Mouse (Mus musculus) CH12F3 (cell line): ENCODE measurements at regions not wholly inside any gene's neighbourhood (a gene's known extent, or its start where the extent isn't known, plus 50 kb on each side); places are given as distances from the start of the nearest gene placed in this dataset.

Experiments
- in situ Hi-C: fragments of 300-500 bp; cut with MboI; formaldehyde crosslinking; loops from 2 replicates; pipeline ENCODE4 v1.14.3; 2020; ENCODE audit warnings: low sequenced_read_pairs

DNA sequence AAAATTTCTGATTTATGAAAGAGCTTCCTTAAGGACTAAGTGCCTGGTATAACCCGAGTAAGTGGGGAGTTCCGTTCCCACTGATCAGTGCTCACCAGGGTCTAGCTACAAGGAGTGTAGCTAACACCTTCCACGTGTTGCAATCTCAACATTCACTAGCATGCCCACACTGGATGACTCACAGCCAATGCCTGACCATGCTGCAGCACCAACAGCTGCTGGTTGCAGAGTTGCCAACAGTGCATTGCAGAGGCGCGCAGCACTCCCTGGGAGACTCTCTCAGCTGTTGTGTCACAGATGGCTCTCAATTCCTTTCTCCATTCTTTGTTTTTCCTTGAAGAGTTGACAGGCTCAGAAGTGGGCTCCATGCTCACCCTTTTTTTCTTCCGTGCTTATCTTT lies 787.5 kb upstream of the Tenm3 start:
- in situ Hi-C loops: no loop called here

DNA sequence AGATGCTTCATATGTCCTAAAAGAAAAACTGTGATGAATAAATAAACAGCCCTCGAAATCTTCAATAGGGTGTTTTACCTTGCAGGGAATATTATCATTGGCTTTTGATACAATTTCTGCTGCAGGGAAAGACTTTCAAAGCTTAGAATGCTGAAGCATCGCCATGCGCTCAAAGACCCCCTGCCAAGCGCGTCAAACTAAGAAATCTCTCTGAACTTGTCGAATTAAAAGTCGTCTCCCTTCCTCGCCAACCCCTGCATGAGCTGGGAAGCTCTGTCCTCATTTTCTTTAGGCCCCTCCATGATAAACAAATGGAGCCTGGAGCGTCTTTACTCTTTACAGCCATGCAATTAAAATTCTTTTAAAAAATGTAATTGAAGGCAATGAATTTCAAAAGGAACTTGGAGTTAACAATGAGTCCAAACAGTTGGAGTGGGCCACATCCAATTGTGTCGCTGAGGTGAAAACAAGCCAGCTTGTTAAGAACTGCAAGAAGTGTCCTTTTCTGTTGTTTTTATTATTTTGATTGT lies 784.3 kb upstream of the Tenm3 start:
- in situ Hi-C loops: no loop called here

DNA sequence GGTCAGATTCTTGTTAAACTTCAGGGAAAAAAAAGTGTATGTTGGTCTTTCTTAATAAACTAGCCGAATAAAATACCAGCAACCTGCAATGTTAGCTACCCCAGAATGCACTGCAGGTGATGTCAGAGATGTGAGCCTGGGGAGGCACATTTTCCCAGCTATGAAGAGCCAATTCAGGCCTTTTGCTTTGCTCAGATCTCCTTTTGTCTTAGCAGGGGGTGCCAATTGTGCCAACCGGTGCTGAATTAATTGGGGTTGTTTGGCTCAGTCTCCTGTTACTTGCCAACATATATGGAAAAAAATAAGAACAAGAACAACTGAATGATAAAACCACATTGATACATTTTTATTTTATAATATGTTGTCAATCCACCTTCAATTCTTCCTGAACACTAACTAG lies 751.8 kb upstream of the Tenm3 start:
- in situ Hi-C loops: no loop called here

DNA sequence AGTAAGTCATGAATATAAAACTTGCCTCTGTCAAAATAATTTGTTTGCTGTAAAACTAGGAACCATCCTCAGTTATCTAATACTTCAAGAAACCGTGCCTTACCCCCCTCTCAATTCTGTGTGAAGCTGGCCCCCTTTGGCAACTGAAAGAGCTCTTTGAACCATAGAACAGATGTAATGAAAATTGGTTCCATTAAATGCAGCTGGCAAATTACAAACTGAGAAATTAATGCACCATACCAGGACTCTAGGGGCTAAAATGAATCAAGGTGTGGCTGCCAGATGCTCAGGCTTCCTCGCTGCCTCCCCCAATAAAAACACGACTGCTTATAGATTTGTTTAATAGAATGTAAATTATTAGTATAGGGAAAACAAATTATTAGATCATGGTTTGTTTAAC lies 723.7 kb upstream of the Tenm3 start:
- in situ Hi-C loops: no loop called here

DNA sequence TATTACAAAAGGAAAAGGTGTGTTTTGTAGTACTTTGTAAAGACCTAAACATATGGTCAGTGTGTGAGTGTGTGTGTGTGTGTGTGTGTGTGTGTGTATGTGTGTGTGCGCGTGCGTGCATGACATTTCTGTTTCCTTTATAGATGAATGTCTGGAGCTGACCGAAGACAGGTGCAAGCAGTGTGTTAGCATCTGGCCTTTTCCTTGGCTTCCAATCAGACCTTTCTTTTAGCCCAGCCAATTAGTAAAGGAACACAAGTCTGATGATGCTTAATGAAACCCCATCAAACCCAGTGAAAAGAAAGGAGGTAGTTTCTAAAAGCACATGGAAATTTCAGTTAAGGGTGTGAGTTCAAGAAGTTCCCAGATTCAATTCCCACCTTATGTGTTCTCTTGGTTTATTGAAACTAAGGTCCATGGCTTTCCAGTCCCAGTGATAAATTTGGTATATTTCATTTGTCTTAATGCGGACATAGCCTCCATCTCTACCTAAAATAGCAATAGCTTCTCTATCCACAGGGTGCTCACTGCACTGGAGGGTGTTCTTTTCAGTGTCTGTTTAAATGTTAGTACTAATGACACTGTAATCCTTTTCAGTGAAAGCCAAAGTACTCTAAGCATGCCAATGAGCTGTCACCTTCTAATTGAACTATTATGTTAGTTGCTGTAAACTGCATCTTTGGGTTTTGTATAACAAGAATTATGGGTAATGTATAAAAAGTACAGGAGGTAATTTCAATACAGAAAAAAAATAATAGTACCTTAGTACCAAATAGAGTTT lies 719.9 kb upstream of the Tenm3 start:
- in situ Hi-C loops: no loop called here

DNA sequence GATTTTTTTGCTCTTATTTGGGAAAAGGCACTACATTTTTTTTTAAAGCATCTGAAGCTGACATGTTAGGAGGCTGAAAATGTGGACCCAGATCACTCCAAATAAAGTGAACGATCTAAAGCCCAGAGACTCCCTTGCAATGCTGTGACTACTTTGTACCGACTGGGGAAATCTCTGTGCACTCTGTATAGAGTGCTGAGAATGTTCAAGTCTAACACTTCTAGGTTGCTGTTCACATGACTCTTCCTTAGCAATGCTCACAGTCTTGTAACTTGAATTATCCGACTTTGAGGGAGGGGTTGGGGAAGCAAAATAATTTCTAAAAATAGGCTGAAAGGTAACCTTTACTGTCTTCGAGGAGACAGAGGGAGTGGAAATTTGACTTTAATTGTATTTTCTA lies 719.2 kb upstream of the Tenm3 start:
- in situ Hi-C loops: no loop called here

DNA sequence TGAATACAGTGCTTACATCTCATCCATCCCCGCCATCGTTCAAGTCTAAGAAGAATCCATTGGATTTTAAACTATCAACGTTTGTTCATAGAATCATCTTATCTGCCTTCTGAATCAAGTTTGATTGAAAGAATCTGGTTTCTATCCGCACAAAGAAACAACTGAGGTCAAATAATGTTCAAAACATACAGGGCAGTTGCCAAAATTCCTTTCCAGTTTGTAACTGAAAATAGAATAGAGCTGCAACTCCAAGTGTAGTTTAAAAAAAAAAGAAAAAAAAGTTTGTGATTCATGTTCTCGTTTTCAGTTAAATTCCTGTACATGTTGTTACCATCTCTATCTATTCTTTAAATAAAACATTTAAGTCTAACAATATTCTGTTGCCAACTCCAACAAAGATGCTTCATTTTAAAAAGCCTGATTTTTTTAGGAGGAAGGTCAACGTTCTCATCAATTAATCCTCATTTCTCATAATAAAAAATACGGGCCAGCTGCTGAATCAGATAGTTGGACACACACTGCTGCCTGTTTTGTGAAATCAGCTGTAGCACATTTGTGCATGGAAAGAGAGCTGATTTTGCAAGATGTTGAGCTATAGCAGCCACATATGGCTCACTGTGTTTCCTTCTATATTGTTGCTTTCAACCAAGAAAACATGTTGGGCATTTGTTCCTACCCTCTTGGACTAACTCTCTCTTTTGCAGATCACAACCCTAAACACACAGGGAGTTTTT lies 712.1 kb upstream of the Tenm3 start:
- in situ Hi-C loops: no loop called here

DNA sequence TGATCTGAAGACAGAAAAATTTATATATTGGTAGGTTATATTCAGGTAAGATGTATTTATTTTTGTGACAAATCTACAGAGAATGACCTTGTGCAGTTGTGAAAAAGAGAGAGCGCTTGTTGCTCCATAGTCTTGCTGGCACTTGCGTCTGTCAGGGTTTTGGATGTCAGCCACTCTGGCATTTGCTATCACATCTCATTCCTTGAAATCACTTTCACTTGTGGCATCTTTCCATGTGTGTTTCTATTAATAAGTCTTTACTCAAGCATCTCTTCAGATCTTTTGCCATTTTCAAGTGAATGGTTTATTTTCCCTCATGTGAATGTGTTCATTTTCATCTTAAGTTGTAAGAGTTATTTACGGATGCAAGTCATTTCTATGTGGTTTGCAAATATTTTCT lies 709.4 kb upstream of the Tenm3 start:
- in situ Hi-C loops: no loop called here

DNA sequence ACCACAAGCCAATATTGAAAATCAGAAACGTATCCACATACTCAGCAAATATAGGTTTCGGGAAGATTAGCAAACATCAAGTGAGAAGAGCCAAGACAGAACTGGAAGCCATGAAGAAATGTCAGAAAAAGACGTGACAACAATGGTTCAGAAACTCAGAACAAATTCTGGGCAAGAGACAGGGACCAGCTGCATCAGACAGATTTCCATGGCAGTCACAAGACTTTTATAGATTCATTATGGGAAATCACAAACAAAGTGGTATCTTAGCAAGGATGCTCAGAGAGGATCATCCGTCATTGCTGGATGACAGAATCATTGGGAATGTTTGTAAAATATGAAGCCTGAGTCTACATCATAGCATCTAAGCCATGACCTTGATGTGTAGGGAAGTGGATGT lies 699.6 kb upstream of the Tenm3 start:
- in situ Hi-C loops: no loop called here

DNA sequence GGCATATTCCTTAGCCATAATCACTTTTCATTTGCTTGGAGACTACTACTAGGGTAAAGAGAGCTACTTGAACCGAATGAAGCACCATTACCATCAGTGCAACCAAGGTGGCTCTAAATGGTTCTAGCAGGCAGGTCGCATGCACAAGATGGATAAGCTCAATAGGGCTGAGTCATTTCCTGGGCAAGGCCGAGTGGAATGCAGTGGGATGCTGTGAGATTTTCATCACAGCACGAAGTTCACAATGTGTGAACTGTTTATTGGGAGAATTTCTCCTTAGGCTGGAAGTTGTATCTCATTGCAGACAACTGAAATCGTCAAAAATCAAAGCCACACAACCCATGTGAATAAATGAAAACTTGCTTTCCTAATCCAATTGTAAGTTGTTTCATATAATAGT lies 697.6 kb upstream of the Tenm3 start:
- in situ Hi-C loops: no loop called here

DNA sequence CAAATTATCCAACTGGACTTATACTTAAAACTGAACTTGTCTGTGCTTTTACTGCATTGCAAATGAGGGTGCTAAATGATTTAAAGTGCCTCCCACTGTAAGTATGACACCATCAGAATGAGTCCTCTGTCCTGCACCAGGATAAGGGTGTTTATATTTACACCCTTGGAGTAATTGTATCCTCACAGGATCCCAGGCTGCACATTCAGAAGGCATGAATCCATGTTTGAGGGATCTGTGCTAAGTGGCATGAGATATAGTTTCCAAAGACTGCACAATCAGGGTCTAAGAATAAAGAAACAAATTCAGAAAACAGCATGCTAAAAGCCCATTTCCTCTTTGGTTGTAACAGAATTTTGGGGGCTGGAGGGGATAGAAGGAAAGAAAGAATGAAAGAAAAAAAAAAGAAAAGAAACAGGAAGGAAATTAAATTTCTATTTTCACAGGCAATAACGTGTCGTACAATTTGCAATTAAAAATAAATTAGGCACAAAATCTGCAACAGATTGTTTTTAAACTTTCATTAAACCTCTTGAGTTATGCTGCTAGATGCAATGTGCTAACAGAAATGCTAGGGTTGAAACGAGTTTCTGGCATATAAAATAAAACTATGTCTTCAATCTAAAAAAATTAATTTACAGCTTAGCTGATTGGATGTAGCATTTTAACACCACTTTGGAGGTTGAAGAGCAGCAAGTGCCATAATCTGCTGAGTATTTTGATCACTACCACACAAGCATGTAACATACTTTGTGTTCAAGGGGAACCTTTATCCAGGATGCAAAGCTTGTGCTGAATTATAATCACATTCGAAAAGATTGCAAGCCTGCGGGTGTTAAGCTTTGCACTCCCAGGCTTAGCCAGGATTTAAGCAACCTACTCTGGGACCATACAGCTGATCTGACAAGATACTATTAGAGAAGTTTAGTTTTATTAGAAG lies 689.9 kb upstream of the Tenm3 start:
- in situ Hi-C loops: no loop called here

DNA sequence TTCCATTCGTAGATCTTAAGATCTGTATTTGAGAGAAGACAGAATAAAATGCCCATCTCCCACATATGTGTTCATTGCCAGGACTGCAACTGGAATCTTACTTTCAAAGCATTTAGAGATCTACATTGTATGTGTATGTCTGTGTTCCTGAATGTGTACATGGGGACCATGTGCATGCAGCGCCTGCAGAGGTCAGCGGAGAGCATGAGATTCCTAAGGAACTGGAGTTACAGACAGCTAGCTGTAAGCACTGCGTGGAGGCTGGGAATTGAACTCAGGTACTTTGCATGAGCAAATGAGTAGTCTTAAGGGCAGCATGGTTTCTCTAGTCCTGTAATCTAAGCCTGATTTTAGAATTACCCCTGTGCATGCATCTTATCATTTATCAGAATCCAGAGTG lies 685.5 kb upstream of the Tenm3 start:
- in situ Hi-C loops: no loop called here

DNA sequence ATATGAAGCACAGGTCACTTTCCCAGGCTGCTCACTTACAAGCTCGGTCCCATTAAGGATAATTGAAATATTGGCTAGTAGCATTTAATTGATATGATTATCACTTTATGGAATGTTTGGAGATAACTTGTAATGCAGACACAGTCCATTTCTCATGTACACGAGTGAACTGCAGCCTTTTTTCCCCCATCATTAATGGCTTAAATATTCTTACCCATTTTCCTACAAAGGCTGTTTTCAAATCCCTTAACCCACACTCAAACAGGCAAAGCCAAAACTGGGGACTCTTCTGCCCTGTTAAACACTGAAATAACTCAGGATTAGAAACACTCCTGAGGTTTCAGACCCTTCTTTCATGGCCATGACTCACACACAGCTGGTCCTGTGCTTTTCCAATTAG lies 649.2 kb upstream of the Tenm3 start:
- in situ Hi-C loops: no loop called here

DNA sequence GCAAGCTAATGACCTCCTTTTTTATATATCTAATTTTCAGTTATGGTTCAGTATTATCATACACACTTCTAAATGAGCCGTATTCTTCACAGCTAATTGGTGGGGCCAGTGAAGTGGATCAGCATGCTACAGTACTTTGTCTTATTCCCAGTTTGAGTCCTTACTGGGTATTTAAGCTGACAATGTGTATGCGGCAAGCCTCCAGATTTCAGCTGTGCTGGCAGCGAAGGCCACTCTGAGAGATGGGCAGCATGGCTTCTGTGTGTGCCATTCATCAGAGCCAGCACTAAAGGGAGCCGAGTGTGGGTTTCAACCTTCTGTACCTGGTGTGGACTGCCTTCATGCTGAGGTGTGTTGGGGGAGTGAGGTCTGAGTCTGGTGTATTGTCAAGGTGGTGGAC lies 641.5 kb upstream of the Tenm3 start:
- in situ Hi-C loops: no loop called here

DNA sequence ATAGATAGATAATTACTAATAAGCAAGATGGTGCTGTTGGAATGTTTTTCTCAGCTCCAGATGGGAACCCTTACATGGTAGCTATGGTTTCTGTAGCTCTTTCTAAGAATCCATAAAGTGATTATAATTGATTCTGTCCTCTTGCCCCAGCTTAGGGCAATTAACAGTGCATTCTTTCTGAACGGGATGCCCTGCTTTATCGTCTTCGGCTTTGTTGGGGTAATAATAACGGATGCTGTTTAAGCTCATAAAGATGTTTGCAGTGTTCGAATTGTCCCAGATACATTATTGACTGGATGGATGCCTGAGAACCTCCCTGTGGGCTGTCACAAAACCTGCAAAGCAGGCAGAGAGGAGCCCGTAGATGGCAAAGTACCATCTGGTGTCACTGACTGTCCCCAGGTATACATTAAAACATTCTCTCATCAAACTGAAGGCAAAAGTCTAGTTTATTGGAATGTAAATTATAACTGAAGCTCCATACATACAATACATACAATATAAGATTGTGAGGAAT lies 637.8 kb upstream of the Tenm3 start:
- in situ Hi-C loops: no loop called here

DNA sequence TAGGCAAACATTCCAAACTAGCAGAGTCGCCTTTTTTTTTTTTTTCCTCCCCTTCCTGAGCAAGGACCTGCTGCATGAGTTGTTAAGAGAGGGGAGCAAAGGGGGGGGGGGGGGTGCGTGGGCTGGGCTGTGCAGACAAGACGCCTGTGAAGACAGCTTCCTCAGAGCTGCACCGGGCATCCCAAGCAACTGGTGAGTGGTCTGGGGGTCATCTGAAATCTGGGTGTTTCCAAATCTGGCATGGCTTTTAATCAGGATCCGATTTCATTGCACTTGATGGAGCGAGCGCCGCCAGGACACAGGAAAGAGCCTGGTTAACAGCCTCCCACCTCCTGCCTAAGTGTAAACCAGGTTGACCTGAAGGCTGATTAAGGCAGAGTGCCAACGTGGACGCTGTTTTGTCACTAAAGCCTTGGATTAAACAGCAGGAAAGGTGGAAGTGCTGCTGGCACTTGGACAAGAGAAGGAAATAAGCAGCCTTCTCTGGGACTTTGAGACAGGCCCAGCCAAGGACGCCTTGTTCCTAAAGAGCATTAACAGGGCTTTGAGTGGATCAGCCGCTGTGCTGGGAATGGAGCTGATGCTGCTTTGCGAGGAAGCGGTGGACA lies 622.3 kb upstream of the Tenm3 start:
- in situ Hi-C loops: no loop called here

DNA sequence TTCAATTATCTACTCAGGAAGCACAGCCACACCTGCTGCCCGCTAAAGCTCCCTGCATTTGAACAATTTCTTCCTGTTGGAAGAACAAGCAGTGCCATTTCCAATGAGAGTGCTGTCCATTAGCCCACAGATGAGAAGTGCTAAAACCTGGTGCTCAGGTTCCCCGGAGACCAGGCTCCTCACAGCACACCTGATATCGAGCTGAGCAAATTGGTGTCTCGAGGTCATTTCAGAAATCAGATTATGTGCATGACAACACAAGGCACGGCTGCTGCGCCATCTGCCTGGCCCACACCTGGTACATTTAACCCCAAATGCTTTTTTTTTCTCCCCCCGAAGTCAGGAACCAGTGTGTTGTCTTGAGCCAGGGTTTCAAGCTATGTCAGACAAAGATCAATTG lies 621.3 kb upstream of the Tenm3 start:
- in situ Hi-C loops: no loop called here

DNA sequence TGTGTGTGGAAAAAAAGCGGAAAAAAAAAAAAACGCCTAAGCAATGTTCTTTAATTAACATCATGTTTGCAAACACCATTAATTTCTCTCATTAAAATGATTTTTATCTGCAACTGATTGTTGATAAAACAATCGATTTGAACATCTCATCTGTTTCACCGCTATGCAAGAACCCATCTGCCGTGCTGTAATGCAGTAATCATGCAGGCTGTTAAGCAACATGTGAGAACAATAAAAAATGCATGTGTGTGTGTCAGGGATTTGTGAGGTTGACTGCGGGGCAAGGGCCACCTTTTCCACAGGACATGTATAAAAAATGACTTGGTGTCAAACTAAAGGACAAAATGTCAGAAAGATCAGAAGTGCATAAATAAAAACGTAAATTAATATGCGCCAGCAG lies 618.9 kb upstream of the Tenm3 start:
- in situ Hi-C loops: no loop called here

DNA sequence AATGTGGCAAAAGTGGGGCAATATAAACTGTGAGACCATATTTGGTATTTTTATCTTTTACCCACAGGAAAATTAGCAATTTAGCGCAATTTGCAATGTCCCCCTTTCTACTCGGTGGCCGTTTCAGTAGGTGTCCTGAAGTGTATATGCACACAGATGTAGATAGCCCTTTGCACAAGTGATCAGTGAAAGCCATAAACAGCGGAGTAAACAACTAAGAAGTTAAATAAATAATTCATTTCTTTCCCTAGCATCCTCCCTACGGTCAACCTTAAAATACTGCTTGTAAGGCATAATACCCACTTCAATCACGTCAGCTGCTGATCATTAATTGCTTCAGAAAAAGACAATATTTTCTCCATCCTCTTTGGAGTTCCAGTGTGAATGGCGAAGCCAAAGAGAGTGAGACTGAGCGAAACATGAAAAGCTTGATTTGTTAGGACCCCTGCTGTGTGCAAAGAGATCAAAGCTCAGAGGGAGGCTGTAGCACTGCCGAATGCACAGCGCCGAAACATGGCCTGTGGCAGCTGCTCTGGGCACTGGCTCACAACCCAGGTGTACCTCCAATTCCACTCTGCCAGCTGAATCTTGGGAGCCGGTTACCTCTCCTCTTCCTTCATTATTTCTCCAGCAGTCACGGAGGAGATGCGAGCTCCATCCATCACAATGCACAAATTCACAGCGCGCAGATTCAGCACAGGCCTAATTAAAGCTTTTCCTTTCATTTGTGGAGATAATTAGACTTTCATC lies 618.1 kb upstream of the Tenm3 start:
- in situ Hi-C loops: no loop called here

DNA sequence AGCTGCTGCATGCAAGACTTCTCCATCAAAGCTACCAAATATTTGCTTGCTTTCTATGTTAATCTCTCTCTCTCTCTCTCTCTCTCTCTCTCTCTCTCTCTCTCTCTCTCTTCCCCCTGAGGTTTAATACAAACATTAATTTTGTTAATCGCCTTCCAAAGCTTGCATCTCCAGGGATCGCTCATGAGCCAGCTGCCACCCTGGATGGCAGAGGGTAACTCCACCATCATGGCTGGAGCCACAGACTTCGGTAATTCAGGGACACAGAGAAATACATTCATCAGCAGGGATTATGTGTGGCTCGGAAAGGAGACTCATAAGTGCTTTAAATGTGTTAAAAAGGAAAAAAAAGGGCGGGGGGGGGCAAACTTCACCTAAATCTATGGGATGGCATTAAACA lies 601.7 kb upstream of the Tenm3 start:
- in situ Hi-C loops: no loop called here
